Mouse (Mus musculus): Measurements from ENCODE around the gene Gm17018. TPM values are rescaled to one million over a fixed set of nuclear protein-coding genes. Genes with fewer than 3 reads are reported as not detected.
A peak's percentile ranks its signal among the peaks of the same experiment; 100 is the strongest.

The Gm17018 gene
- 25.7 TPM for polyA plus RNA-seq (2012; fragmentation: generic; extraction: Trizol)
- long read RNA-seq, experiment 1, transcript Gm17018-201 (6 exons, 1,353 nt) = major isoform, 43 of 62 reads
- long read RNA-seq, experiment 1, partial matches to known transcripts = 7 of 62 reads
- long read RNA-seq, experiment 1, other reads (novel, unspliced or antisense) = 11 of 62 reads
- long read RNA-seq, experiment 2, transcript Gm17018-201 (6 exons, 1,353 nt) = major isoform, 13 of 14 reads
- long read RNA-seq, experiment 2, partial matches to known transcripts = 0 of 14 reads
- long read RNA-seq, experiment 2, other reads (novel, unspliced or antisense) = 1 of 14 reads

DNA sequence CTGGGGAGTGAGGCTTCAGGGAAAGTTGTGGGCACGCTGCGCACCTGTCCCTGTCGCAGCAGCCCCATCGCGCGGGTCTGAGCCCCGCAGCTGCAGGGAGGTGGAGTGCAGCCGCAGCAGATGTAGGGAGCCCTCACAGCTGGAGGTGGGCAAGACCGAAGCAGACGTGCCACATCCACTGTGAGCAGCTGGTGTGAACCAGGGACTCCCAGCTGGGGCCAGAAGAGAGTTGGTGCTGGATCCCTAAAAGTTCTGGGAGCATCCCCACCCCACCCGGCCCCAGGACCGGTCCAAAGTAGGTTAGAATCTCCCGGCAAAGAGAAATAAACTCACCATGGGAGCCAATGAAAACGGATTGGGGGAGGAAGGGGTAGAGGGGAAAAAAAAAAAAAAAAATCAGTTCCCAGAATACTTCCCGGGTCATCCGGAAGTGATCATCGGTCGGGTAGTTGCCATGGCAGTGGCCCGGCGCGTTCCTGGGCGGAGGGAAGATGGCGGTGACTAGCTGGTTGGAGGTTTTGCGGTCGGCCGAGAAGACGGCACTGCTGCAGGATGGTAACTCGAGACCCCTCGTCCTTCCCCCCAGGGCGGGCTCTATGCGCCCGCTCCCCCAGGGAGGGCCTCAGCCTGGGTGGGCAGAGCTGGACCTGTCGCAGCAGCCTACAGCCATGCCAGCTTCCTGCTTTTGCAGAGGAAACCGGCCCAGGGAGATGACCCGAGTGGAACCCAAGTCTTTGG lies at the start of gene Gm17018, which contains the start of gene Poll:
Gene Gm17018 (plus strand): TSS at position 463 of the 738 bp plus-strand sequence.
Gene Poll (minus strand): TSS at position 379 of the 738 bp plus-strand sequence.
- no peak for TF ChIP-seq CTCF (IDR thresholded peaks at IDR 0.05; ENCODE audit: control insufficient read depth, insufficient read depth, insufficient read length)
- no peak for TF ChIP-seq MYOD1 (IDR thresholded peaks at IDR 0.05; ENCODE audit: control insufficient read depth, insufficient read length, low read depth)
- TF ChIP-seq MAX (IDR thresholded peaks at IDR 0.05) = no peak
- no peak for TF ChIP-seq MYOG (IDR thresholded peaks at IDR 0.05; ENCODE audit: control insufficient read depth, extremely low read depth, insufficient read length)
- no peak for TF ChIP-seq USF1 (IDR thresholded peaks at IDR 0.05; ENCODE audit: low read depth)
- TF ChIP-seq CEBPB (IDR thresholded peaks at IDR 0.05; ENCODE audit: low read depth) = no peak
- TF ChIP-seq FOSL1 (IDR thresholded peaks at IDR 0.05; ENCODE audit: insufficient read depth, low read length, poor library complexity, severe bottlenecking) = no peak
- Histone ChIP-seq H3K27me3 (ENCODE audit: control insufficient read depth, insufficient read depth, insufficient read length) (no peaks in the 10 kb centered on the region), H3K36me3 (ENCODE audit: control insufficient read depth, insufficient read depth) (peaks cover 7% of the 10 kb centered on the region), H3ac (ENCODE audit: control insufficient read depth, insufficient read length, low read depth) (peak within 1 kb of the TSS; percentile 82), H3K4me3 (ENCODE audit: insufficient read depth, poor library complexity, severe bottlenecking) (peak within 1 kb of the TSS; percentile 71), H3K79me3 (ENCODE audit: low read depth) (no peaks in the 10 kb centered on the region), H3K79me2 (ENCODE audit: control insufficient read depth, insufficient read depth) (peaks cover 9% of the 10 kb centered on the region)

DNA sequence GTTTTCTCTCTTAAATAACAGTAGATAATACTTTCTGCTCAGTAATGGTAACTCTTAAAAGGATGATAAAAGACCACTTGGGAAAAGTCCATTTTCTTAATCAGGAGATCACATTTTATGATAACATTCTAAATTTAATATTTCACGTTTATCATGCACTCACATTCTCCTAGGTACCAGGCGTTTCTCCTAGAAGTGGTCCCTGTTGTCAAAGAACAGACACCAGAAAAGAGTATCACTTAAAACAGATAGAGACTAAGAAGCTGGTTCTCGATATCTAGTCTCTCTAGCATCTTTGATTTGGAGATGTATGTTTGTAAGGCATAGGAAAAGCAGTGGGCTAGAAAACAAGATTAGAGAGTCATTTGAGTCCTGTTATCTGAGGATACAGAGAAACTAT lies 49.7 kb upstream of the Gm17018 start:
- Histone ChIP-seq H3K27me3 (ENCODE audit: control insufficient read depth, insufficient read depth, insufficient read length) (no peaks in the 10 kb centered on the region), H3K4me3 (ENCODE audit: insufficient read depth, poor library complexity, severe bottlenecking) (no peak overlapping the region), H3K36me3 (ENCODE audit: control insufficient read depth, insufficient read depth) (no peaks in the 10 kb centered on the region), H3ac (ENCODE audit: control insufficient read depth, insufficient read length, low read depth) (no peak overlapping the region), H3K79me3 (ENCODE audit: low read depth) (no peaks in the 10 kb centered on the region), H3K79me2 (ENCODE audit: control insufficient read depth, insufficient read depth) (no peaks in the 10 kb centered on the region)
- TF ChIP-seq MAX (IDR thresholded peaks at IDR 0.05) = no peak
- TF ChIP-seq MYOG (IDR thresholded peaks at IDR 0.05; ENCODE audit: control insufficient read depth, extremely low read depth, insufficient read length) = no peak
- TF ChIP-seq CTCF (IDR thresholded peaks at IDR 0.05; ENCODE audit: control insufficient read depth, insufficient read depth, insufficient read length) = no peak
- no peak for TF ChIP-seq MYOD1 (IDR thresholded peaks at IDR 0.05; ENCODE audit: control insufficient read depth, insufficient read length, low read depth)
- TF ChIP-seq CEBPB (IDR thresholded peaks at IDR 0.05; ENCODE audit: low read depth) = no peak
- no peak for TF ChIP-seq USF1 (IDR thresholded peaks at IDR 0.05; ENCODE audit: low read depth)
- no peak for TF ChIP-seq FOSL1 (IDR thresholded peaks at IDR 0.05; ENCODE audit: insufficient read depth, low read length, poor library complexity, severe bottlenecking)

DNA sequence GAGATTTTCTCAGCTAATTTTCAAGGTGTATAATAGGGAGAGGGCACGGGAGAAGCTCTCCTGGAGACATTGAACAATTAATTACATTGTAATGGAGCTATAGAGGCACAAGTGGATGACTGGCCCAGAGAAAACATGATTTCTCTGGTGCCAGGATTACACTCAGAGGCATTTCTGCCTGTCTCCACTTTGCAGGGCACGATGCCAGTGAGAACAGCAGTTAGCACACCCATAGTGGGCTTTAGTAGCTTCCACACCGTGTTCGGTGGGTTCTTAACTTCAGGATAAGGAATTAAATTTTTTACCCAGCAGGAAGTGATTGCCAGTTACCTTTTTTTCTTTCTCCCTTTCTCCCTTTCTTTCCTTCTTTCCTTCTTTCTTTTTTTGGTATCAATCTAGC lies 49.0 kb upstream of the Gm17018 start:
- Histone ChIP-seq H3K79me3 (ENCODE audit: low read depth) (no peaks in the 10 kb centered on the region), H3K36me3 (ENCODE audit: control insufficient read depth, insufficient read depth) (no peaks in the 10 kb centered on the region), H3ac (ENCODE audit: control insufficient read depth, insufficient read length, low read depth) (no peak overlapping the region), H3K79me2 (ENCODE audit: control insufficient read depth, insufficient read depth) (no peaks in the 10 kb centered on the region), H3K4me3 (ENCODE audit: insufficient read depth, poor library complexity, severe bottlenecking) (no peak overlapping the region), H3K27me3 (ENCODE audit: control insufficient read depth, insufficient read depth, insufficient read length) (no peaks in the 10 kb centered on the region)
- TF ChIP-seq CTCF (IDR thresholded peaks at IDR 0.05; ENCODE audit: control insufficient read depth, insufficient read depth, insufficient read length) = no peak
- no peak for TF ChIP-seq MAX (IDR thresholded peaks at IDR 0.05)
- TF ChIP-seq MYOD1 (IDR thresholded peaks at IDR 0.05; ENCODE audit: control insufficient read depth, insufficient read length, low read depth) = no peak
- TF ChIP-seq FOSL1 (IDR thresholded peaks at IDR 0.05; ENCODE audit: insufficient read depth, low read length, poor library complexity, severe bottlenecking) = no peak
- TF ChIP-seq MYOG (IDR thresholded peaks at IDR 0.05; ENCODE audit: control insufficient read depth, extremely low read depth, insufficient read length) = no peak
- no peak for TF ChIP-seq USF1 (IDR thresholded peaks at IDR 0.05; ENCODE audit: low read depth)
- no peak for TF ChIP-seq CEBPB (IDR thresholded peaks at IDR 0.05; ENCODE audit: low read depth)

DNA sequence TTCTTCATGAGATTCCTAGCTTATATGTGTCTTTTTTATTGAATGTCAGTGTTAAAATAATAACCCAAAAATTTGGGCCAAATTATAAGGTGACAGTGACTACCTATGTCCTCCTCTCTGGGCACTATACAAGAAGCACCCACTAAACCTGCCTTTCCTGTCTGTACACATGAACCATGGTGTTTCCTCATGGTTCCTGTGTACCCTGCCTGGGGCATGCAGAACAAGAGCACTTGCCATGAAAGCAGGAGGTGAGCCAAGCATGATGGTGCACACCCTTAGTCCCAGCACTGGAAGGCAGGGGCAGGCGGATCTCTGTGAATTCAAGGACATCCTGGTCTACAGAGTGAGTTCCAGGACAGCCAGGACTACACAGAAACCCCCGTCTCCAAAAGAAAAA lies 45.1 kb upstream of the Gm17018 start:
- Histone ChIP-seq H3K79me3 (ENCODE audit: low read depth) (no peaks in the 10 kb centered on the region), H3ac (ENCODE audit: control insufficient read depth, insufficient read length, low read depth) (no peak overlapping the region), H3K36me3 (ENCODE audit: control insufficient read depth, insufficient read depth) (no peaks in the 10 kb centered on the region), H3K4me3 (ENCODE audit: insufficient read depth, poor library complexity, severe bottlenecking) (no peak overlapping the region), H3K79me2 (ENCODE audit: control insufficient read depth, insufficient read depth) (no peaks in the 10 kb centered on the region), H3K27me3 (ENCODE audit: control insufficient read depth, insufficient read depth, insufficient read length) (no peaks in the 10 kb centered on the region)
- no peak for TF ChIP-seq FOSL1 (IDR thresholded peaks at IDR 0.05; ENCODE audit: insufficient read depth, low read length, poor library complexity, severe bottlenecking)
- TF ChIP-seq CEBPB (IDR thresholded peaks at IDR 0.05; ENCODE audit: low read depth) = no peak
- no peak for TF ChIP-seq MAX (IDR thresholded peaks at IDR 0.05)

DNA sequence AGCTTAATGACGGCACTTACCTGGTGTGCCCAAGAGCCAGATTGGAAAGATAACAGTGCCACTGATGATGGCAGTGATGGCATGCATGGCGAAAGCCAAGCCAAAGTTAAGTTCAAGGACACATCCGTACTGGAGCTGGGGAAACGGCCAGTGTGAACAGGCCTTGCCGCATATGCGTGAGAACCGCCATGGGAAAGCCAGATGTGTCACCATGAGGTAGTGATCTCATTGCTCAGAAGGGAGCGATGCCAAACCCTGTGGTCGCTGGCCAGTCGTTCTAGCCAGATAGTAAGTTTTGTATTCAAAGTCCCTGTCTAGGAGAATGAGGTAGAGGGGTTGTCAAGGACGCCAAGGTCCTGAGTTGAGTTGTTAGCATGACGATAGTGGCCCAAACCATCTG lies 44.2 kb upstream of the Gm17018 start:
- Histone ChIP-seq H3ac (ENCODE audit: control insufficient read depth, insufficient read length, low read depth) (no peak overlapping the region), H3K27me3 (ENCODE audit: control insufficient read depth, insufficient read depth, insufficient read length) (no peaks in the 10 kb centered on the region), H3K79me2 (ENCODE audit: control insufficient read depth, insufficient read depth) (no peaks in the 10 kb centered on the region), H3K79me3 (ENCODE audit: low read depth) (no peaks in the 10 kb centered on the region), H3K36me3 (ENCODE audit: control insufficient read depth, insufficient read depth) (no peaks in the 10 kb centered on the region), H3K4me3 (ENCODE audit: insufficient read depth, poor library complexity, severe bottlenecking) (no peak overlapping the region)
- no peak for TF ChIP-seq MYOD1 (IDR thresholded peaks at IDR 0.05; ENCODE audit: control insufficient read depth, insufficient read length, low read depth)
- TF ChIP-seq CTCF (IDR thresholded peaks at IDR 0.05; ENCODE audit: control insufficient read depth, insufficient read depth, insufficient read length) = no peak
- TF ChIP-seq FOSL1 (IDR thresholded peaks at IDR 0.05; ENCODE audit: insufficient read depth, low read length, poor library complexity, severe bottlenecking) = no peak
- no peak for TF ChIP-seq CEBPB (IDR thresholded peaks at IDR 0.05; ENCODE audit: low read depth)

Data from C2C12 (cell line).